ENCODE assay signal across 25 mouse cellular contexts in genomic region chrX:41573079-41573478, GRCm38 (mm10).
DNase-seq lines count a peak whose midpoint lies in the region; ATAC-seq and TF ChIP-seq lines count a peak whose summit lies in the region.
"Had no signal": no experiment of that assay in that cellular context is flagged by ENCODE, and none has a peak within 500 bp of the region (broad histone marks: within the 10 kb centered on the region; RNA-seq: fewer than 3 reads in every experiment).

No protein-coding gene starts in this region.

- in situ Hi-C loops in CH12.LX (cut with MboI; ENCODE audit: low pct_ligation_motif_present, low pct_unique_long_range_greater_than_20kb, low sequenced_read_pairs), result no loop called here

- H3K79me2 ChIP-seq in CH12.LX (replicated peaks; ENCODE audit: control insufficient read depth, extremely low read depth, insufficient read depth, poor library complexity, severe bottlenecking), result no peaks in the 10 kb centered on the region

- H3K4me3 ChIP-seq in left cerebral cortex, adult 2 months, result no peak overlapping the region
- H3K4me3 ChIP-seq in CH12.LX (replicated peaks in 1 of 3; ENCODE audit: low read depth in 2 of 3, low read length in 2 of 3, poor library complexity in 1 of 3), result no peak overlapping the region
- no peak overlapping the region for H3K4me3 ChIP-seq in midbrain, embryonic 11.5 days (ENCODE audit: low read depth, low read length)
- H3K4me3 ChIP-seq: embryonic facial prominence, embryonic 12.5 days; embryonic facial prominence, embryonic 15.5 days; forebrain, embryonic 12.5 days; forebrain, embryonic 15.5 days; gastrocnemius, adult 2 months; hindbrain, embryonic 12.5 days; hindbrain, embryonic 15.5 days had no signal

- TF ChIP-seq POLR2A in CH12.LX (IDR thresholded peaks at IDR 0.05; ENCODE audit: low read depth, low read length), result no peak

- 81% methylated on average over 1 of the region's 1 CpGs for whole genome bisulfite sequencing in midbrain, embryonic 11.5 days

- intact Hi-C loops in left cerebral cortex, postnatal 14 days (cut with DNase I), result no loop called here
- intact Hi-C loops in left cerebral cortex, adult 2 months (cut with DNase I), result no loop called here

- H3K4me1 ChIP-seq in CH12.LX (ENCODE audit: control insufficient read depth in 1 of 2, insufficient read depth in 2 of 2), result peaks cover 7 to 25% of the 10 kb centered on the region in 2 experiments; a peak in 3 of 4 replicates
- H3K4me1 ChIP-seq in midbrain, embryonic 11.5 days (ENCODE audit: control insufficient read depth, insufficient read depth, low read length), result no peaks in the 10 kb centered on the region
- H3K4me1 ChIP-seq: embryonic facial prominence, embryonic 12.5 days; embryonic facial prominence, embryonic 15.5 days; forebrain, embryonic 12.5 days; forebrain, embryonic 15.5 days; hindbrain, embryonic 12.5 days; hindbrain, embryonic 15.5 days had no signal

- no peak for DNase-seq in frontal cortex, postnatal 10 days (ENCODE audit: low spot score in 2 of 2)
- DNase-seq in left cerebral cortex, postnatal 14 days (ENCODE audit: low spot score in 2 of 2), result peak; percentile 3 to 12
- no peak for DNase-seq in left cerebral cortex, adult 2 months (ENCODE audit: extremely low spot score in 1 of 2, low spot score in 2 of 2)
- DNase-seq in CH12.LX (ENCODE audit: extremely low read depth), result peak; percentile 68
- peak; percentile 51 for DNase-seq in telencephalon, adult 2 months (ENCODE audit: low read depth, low spot score)
- DNase-seq in midbrain, embryonic 11.5 days (ENCODE audit: low spot score, missing footprints), result no peak
- DNase-seq: adrenal gland, adult 8-10 months; adrenal gland, postnatal 25 days; cerebellum, adult 18-20 months; cerebellum, adult 9-10 months; cerebellum, postnatal 14 days; gastrocnemius, adult 2 months; gastrocnemius, postnatal 14 days; heart, adult 11 months had no signal

- TF ChIP-seq CTCF in left cerebral cortex, adult 2 months (IDR thresholded peaks at IDR 0.05), result no peak
- TF ChIP-seq CTCF in CH12.LX (conservative IDR thresholded peaks at IDR 0.05 in 1 of 2, IDR thresholded peaks at IDR 0.05 in 1 of 2; ENCODE audit: low read depth in 2 of 2, low read length in 2 of 2), result no peak

- dilution Hi-C loops in CH12.LX (cut with MboI; ENCODE audit: extremely low pct_ligation_motif_present, extremely low pct_unique_long_range_greater_than_20kb, low sequenced_read_pairs), result no loop called here

- H3K9me3 ChIP-seq in CH12.LX (replicated peaks; ENCODE audit: low read length), result no peaks in the 10 kb centered on the region
- H3K9me3 ChIP-seq in midbrain, embryonic 11.5 days (ENCODE audit: control insufficient read depth, low read length), result no peaks in the 10 kb centered on the region
- H3K9me3 ChIP-seq: embryonic facial prominence, embryonic 12.5 days; embryonic facial prominence, embryonic 15.5 days; forebrain, embryonic 12.5 days; forebrain, embryonic 15.5 days; hindbrain, embryonic 12.5 days; hindbrain, embryonic 15.5 days had no signal

- peak; percentile 96 for ATAC-seq in frontal cortex, adult (ENCODE audit: low TSS enrichment)
- no peak for ATAC-seq in midbrain, embryonic 11.5 days (ENCODE audit: low FRiP score)
- ATAC-seq in megakaryocyte-erythroid progenitor cell, adult 5-6 weeks (replicated peaks; ENCODE audit: low FRiP score, low TSS enrichment, poor library complexity, severe bottlenecking), result no peak
- ATAC-seq: activated CD4-positive, CD25-positive, alpha-beta regulatory T cell, adult 4 months; CD4-positive, CD25-positive, alpha-beta regulatory T cell, adult 4 months; forebrain, embryonic 15.5 days had no signal

- TF ChIP-seq RAD21 in CH12.LX (IDR thresholded peaks at IDR 0.05; ENCODE audit: low read depth, low read length), result no peak

- no peaks in the 10 kb centered on the region for H3K27me3 ChIP-seq in CH12.LX (replicated peaks)
- H3K27me3 ChIP-seq in midbrain, embryonic 11.5 days (ENCODE audit: control insufficient read depth, insufficient read depth, low read length), result no peaks in the 10 kb centered on the region
- H3K27me3 ChIP-seq: embryonic facial prominence, embryonic 12.5 days; embryonic facial prominence, embryonic 15.5 days; forebrain, embryonic 12.5 days; forebrain, embryonic 15.5 days; hindbrain, embryonic 12.5 days; hindbrain, embryonic 15.5 days had no signal

- no peak overlapping the region for H3K9ac ChIP-seq in CH12.LX (ENCODE audit: insufficient read depth, low read depth)
- H3K9ac ChIP-seq in midbrain, embryonic 11.5 days (ENCODE audit: low read length), result no peak overlapping the region
- H3K9ac ChIP-seq: embryonic facial prominence, embryonic 12.5 days; embryonic facial prominence, embryonic 15.5 days; forebrain, embryonic 12.5 days; forebrain, embryonic 15.5 days; hindbrain, embryonic 12.5 days; hindbrain, embryonic 15.5 days had no signal

- H3K36me3 ChIP-seq in CH12.LX (replicated peaks in 1 of 2; ENCODE audit: control insufficient read depth in 1 of 2, insufficient read depth in 1 of 2, low read length in 1 of 2), result no peaks in the 10 kb centered on the region
- H3K36me3 ChIP-seq in midbrain, embryonic 11.5 days (ENCODE audit: control insufficient read depth, insufficient read depth, low read length), result no peaks in the 10 kb centered on the region
- H3K36me3 ChIP-seq: embryonic facial prominence, embryonic 12.5 days; embryonic facial prominence, embryonic 15.5 days; forebrain, embryonic 12.5 days; forebrain, embryonic 15.5 days; hindbrain, embryonic 12.5 days; hindbrain, embryonic 15.5 days had no signal

- no peak overlapping the region for H3K27ac ChIP-seq in left cerebral cortex, adult 2 months
- H3K27ac ChIP-seq in CH12.LX (ENCODE audit: insufficient read depth, low read depth), result no peak overlapping the region
- H3K27ac ChIP-seq in midbrain, embryonic 11.5 days (ENCODE audit: low read depth, low read length), result no peak overlapping the region
- H3K27ac ChIP-seq: embryonic facial prominence, embryonic 12.5 days; embryonic facial prominence, embryonic 15.5 days; forebrain, embryonic 12.5 days; forebrain, embryonic 15.5 days; gastrocnemius, adult 2 months; hindbrain, embryonic 12.5 days; hindbrain, embryonic 15.5 days had no signal

- peak; percentile 87 for TF ChIP-seq EP300 in CH12.LX (IDR thresholded peaks at IDR 0.05; ENCODE audit: low read length)

- H3K4me2 ChIP-seq in CH12.LX (ENCODE audit: insufficient read depth, low read depth, poor library complexity, severe bottlenecking), result no peak overlapping the region; the same call in 1 of the 2 replicates
- H3K4me2 ChIP-seq in midbrain, embryonic 11.5 days, result no peak overlapping the region
- H3K4me2 ChIP-seq: embryonic facial prominence, embryonic 12.5 days; embryonic facial prominence, embryonic 15.5 days; forebrain, embryonic 12.5 days; forebrain, embryonic 15.5 days; heart, embryonic 11.5 days; hindbrain, embryonic 12.5 days; hindbrain, embryonic 15.5 days had no signal

TF ChIP-seq in CH12.LX, 34 proteins besides CTCF, POLR2A, EP300 and RAD21:
- 0 out of 2 replicates have a peak, but pooled peaks have one; percentile 36 for TF ChIP-seq MEF2A (IDR thresholded peaks at IDR 0.05; ENCODE audit: borderline replicate concordance, low read depth, low read length)
- peak; percentile 77 for TF ChIP-seq IRF4 (IDR thresholded peaks at IDR 0.05; ENCODE audit: low read depth, low read length)
- TF ChIP-seq USF1 (IDR thresholded peaks at IDR 0.05; ENCODE audit: low read depth, low read length), result no peak
- TF ChIP-seq MAX (IDR thresholded peaks at IDR 0.05; ENCODE audit: low read length), result no peak
- no peak for TF ChIP-seq CHD1 (IDR thresholded peaks at IDR 0.05; ENCODE audit: low read depth, low read length)
- TF ChIP-seq RCOR1 (conservative IDR thresholded peaks at IDR 0.05; ENCODE audit: low read depth, low read length), result no peak
- TF ChIP-seq ZMIZ1 (IDR thresholded peaks at IDR 0.05; ENCODE audit: low read depth, low read length), result no peak
- TF ChIP-seq GABPA (IDR thresholded peaks at IDR 0.05; ENCODE audit: insufficient replicate concordance, low read depth, low read length), result no peak
- peak; percentile 68 for TF ChIP-seq TCF12 (IDR thresholded peaks at IDR 0.05; ENCODE audit: low read depth, low read length)
- TF ChIP-seq JUN (IDR thresholded peaks at IDR 0.05; ENCODE audit: insufficient read depth, low read depth, low read length), result peak; percentile 57; the same call in 1 of the 2 replicates
- no peak for TF ChIP-seq NRF1 (IDR thresholded peaks at IDR 0.05; ENCODE audit: low read depth, low read length)
- peak; percentile 56 for TF ChIP-seq ETS1 (conservative IDR thresholded peaks at IDR 0.05; ENCODE audit: low read depth, low read length)
- TF ChIP-seq JUND (conservative IDR thresholded peaks at IDR 0.05; ENCODE audit: low read depth, low read length), result peak; percentile 38
- peak; percentile 28; the same call in 1 of the 2 replicates for TF ChIP-seq CHD2 (IDR thresholded peaks at IDR 0.05; ENCODE audit: low read length)
- TF ChIP-seq ZC3H11A (IDR thresholded peaks at IDR 0.05; ENCODE audit: low read depth, low read length), result no peak

Comparison
In these comparisons a context has a peak if more than half of its experiments do, and no peak if none do; other contexts are left out.
1. DNase-seq: peak in left cerebral cortex, postnatal 14 days (2 of 2), CH12.LX (single experiment) and telencephalon, adult 2 months (single experiment); none in frontal cortex, postnatal 10 days (0 of 2), left cerebral cortex, adult 2 months (0 of 2) and midbrain, embryonic 11.5 days (single experiment).